Mouse (Mus musculus) small intestine, adult 2 months (tissue): ENCODE results near the gene Hist1h4f.
"Not testable (repeated sequence)": the region's sequence is repeated elsewhere in the genome, so short reads cannot be mapped to it uniquely, and the experiment has no call there.

Experiments used
- CTCF ChIP-seq: fragments of 200-500 bp; IDR thresholded peaks from 2 replicates; pipeline ENCODE4 v1.5.1; 2012; ENCODE audit warnings: low read depth, mild to moderate bottlenecking, control low read depth, inconsistent platforms, low read length, moderate library complexity, mixed read lengths; ENCODE audit not compliant: insufficient replicate concordance, insufficient read length; ENCODE audit errors: extremely low read depth
- POLR2A ChIP-seq: fragments of 200-500 bp; IDR thresholded peaks from 2 replicates; pipeline ENCODE4 v1.6.1; 2012; ENCODE audit warnings: low read depth, mild to moderate bottlenecking, control low read depth, inconsistent platforms, low read length, moderate library complexity

DNA sequence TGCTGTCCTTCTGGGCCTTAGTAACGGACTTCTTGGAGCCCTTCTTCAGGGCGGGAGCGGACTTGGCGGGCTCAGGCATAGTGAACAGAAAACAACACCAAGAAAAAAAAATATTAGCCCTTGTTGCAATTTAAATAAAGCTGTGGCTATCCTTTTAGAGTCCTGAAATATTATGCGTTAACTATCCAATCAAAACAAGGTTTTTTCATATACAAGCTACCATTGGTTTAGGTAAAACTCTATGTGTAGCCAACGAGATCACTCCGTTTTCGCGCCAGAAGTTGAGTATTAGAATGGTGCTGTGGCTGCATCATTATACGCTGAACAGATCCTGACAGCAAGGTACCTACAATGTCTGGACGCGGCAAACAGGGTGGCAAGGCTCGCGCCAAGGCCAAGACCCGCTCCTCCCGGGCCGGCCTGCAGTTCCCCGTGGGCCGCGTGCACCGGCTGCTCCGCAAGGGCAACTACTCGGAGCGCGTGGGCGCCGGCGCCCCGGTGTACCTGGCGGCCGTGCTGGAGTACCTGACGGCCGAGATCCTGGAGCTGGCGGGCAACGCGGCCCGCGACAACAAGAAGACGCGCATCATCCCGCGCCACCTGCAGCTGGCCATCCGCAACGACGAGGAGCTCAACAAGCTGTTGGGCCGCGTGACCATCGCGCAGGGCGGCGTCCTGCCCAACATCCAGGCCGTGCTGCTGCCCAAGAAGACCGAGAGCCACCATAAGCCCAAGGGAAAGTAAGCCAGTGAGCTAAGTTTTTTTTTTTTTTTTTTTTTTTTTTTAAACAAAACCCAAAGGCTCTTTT lies 17.7 kb downstream of the Hist1h4f start, which contains the start of gene Hist1h2af:
- TF ChIP-seq POLR2A, CTCF: not testable (repeated sequence)
